Mouse (Mus musculus) CH12.LX (cell line): ENCODE measurements at regions not wholly inside any gene's neighbourhood (a gene's known extent, or its start where the extent isn't known, plus 50 kb on each side); places are given as distances from the start of the nearest gene placed in this dataset.

ENCODE experiments used
- DNase-seq: peaks from one replicate; pipeline ENCODE4 v3.0.0-alpha.2; 2013; ENCODE audit errors: extremely low read depth
- H3K27ac ChIP-seq: 2 replicates; pipeline ENCODE4 v1.5.1; 2012; ENCODE audit warnings: low read depth, mild to moderate bottlenecking, control low read depth, moderate library complexity; ENCODE audit not compliant: insufficient read depth
- H3K27me3 ChIP-seq: replicated peaks from 2 replicates; pipeline ENCODE3; 2012; ENCODE audit warnings: inconsistent platforms
- H3K36me3 ChIP-seq, 2 experiments: replicated peaks in 1 of 2; 2 replicates each; pipeline versions ENCODE3 to v1.6.1; 2012; ENCODE audit warnings: inconsistent platforms in 1 of 2, low read length in 1 of 2, mild to moderate bottlenecking in 1 of 2, mixed read lengths in 1 of 2, moderate library complexity in 1 of 2; ENCODE audit not compliant: control insufficient read depth in 1 of 2, insufficient read depth in 1 of 2
- H3K4me1 ChIP-seq, 2 experiments: 2 replicates each; pipeline ENCODE4 v1.6.1; 2012; ENCODE audit warnings: inconsistent platforms in 1 of 2, moderate library complexity in 1 of 2; ENCODE audit not compliant: insufficient read depth in 2 of 2, control insufficient read depth in 1 of 2
- H3K4me2 ChIP-seq: 2 replicates; pipeline ENCODE4 v1.6.1; 2012; ENCODE audit warnings: low read depth, mild to moderate bottlenecking, control low read depth; ENCODE audit not compliant: poor library complexity, insufficient read depth, severe bottlenecking
- H3K4me3 ChIP-seq, 3 experiments: fragments of 150-350 bp in 1 of 3; sonication (generic) in 1 of 3; replicated peaks in 1 of 3; 2 replicates each; pipeline versions ENCODE3 to v1.5.1; 2011 to 2012; ENCODE audit warnings: low read depth in 2 of 3, low read length in 2 of 3, mild to moderate bottlenecking in 2 of 3, moderate library complexity in 2 of 3, control low read depth in 1 of 3, improper control_type of control experiment in 1 of 3, inconsistent platforms in 1 of 3, mixed read lengths in 1 of 3; ENCODE audit not compliant: poor library complexity in 1 of 3
- H3K79me2 ChIP-seq: replicated peaks from 2 replicates; pipeline ENCODE4 v1.6.1; 2012; ENCODE audit warnings: mild to moderate bottlenecking, moderate library complexity; ENCODE audit not compliant: control insufficient read depth, poor library complexity, insufficient read depth, severe bottlenecking; ENCODE audit errors: extremely low read depth
- H3K9ac ChIP-seq: 2 replicates; pipeline ENCODE4 v1.6.1; 2012; ENCODE audit warnings: low read depth, mild to moderate bottlenecking, control low read depth, moderate library complexity; ENCODE audit not compliant: insufficient read depth
- H3K9me3 ChIP-seq: replicated peaks from 2 replicates; pipeline ENCODE3; 2012; ENCODE audit warnings: low read length, inconsistent platforms, mixed read lengths
- BHLHE40 ChIP-seq: IDR thresholded peaks from 2 replicates; pipeline ENCODE4 v1.6.1; 2011; ENCODE audit warnings: mild to moderate bottlenecking, low read depth, low read length, improper control_type of control experiment
- CHD1 ChIP-seq: IDR thresholded peaks from 2 replicates; pipeline ENCODE4 v1.6.1; 2012; ENCODE audit warnings: low read depth, low read length, improper control_type of control experiment, inconsistent platforms
- CHD2 ChIP-seq: IDR thresholded peaks from 2 replicates; pipeline ENCODE4 v1.6.1; 2011; ENCODE audit warnings: low read length, improper control_type of control experiment
- ELF1 ChIP-seq: IDR thresholded peaks from 2 replicates; pipeline ENCODE4 v1.6.1; 2014; ENCODE audit warnings: low read depth, mild to moderate bottlenecking, inconsistent platforms, low read length, improper control_type of control experiment
- EP300 ChIP-seq: IDR thresholded peaks from 2 replicates; pipeline ENCODE4 v1.6.1; 2011; ENCODE audit warnings: low read length, improper control_type of control experiment
- GABPA ChIP-seq: IDR thresholded peaks from 2 replicates; pipeline ENCODE4 v1.6.1; 2012; ENCODE audit warnings: low read depth, low read length, improper control_type of control experiment, inconsistent platforms; ENCODE audit not compliant: insufficient replicate concordance
- HCFC1 ChIP-seq: IDR thresholded peaks from 2 replicates; pipeline ENCODE4 v1.6.1; 2012; ENCODE audit warnings: low read depth, mild to moderate bottlenecking, inconsistent platforms, low read length, improper control_type of control experiment
- IRF4 ChIP-seq: IDR thresholded peaks from 2 replicates; pipeline ENCODE4 v1.6.1; 2014; ENCODE audit warnings: low read depth, mild to moderate bottlenecking, inconsistent platforms, low read length, improper control_type of control experiment
- JUN ChIP-seq: IDR thresholded peaks from 2 replicates; pipeline ENCODE4 v1.6.1; 2011; ENCODE audit warnings: low read depth, mild to moderate bottlenecking, low read length, improper control_type of control experiment, moderate library complexity; ENCODE audit not compliant: insufficient read depth
- JUND ChIP-seq: conservative IDR thresholded peaks from 2 replicates; pipeline ENCODE4 v1.6.1; 2011; ENCODE audit warnings: low read depth, low read length, improper control_type of control experiment
- MAFK ChIP-seq: IDR thresholded peaks from 2 replicates; pipeline ENCODE4 v1.6.1; 2011; ENCODE audit warnings: low read length, improper control_type of control experiment; ENCODE audit not compliant: insufficient replicate concordance
- MAX ChIP-seq: IDR thresholded peaks from 2 replicates; pipeline ENCODE4 v1.6.1; 2011; ENCODE audit warnings: low read length, improper control_type of control experiment
- MAZ ChIP-seq: IDR thresholded peaks from 2 replicates; pipeline ENCODE4 v1.6.1; 2012; ENCODE audit warnings: low read depth, mild to moderate bottlenecking, inconsistent platforms, low read length, improper control_type of control experiment, moderate library complexity
- MXI1 ChIP-seq: IDR thresholded peaks from 2 replicates; pipeline ENCODE4 v1.6.1; 2011; ENCODE audit warnings: mild to moderate bottlenecking, low read depth, low read length, improper control_type of control experiment
- MYC ChIP-seq: IDR thresholded peaks from 2 replicates; pipeline ENCODE4 v1.6.1; 2011; ENCODE audit warnings: low read depth, mild to moderate bottlenecking, improper control_type of control experiment, low read length
- NRF1 ChIP-seq: IDR thresholded peaks from 2 replicates; pipeline ENCODE4 v1.6.1; 2014; ENCODE audit warnings: low read depth, mild to moderate bottlenecking, inconsistent platforms, low read length, improper control_type of control experiment, moderate library complexity
- PAX5 ChIP-seq: IDR thresholded peaks from 2 replicates; pipeline ENCODE4 v1.6.1; 2012; ENCODE audit warnings: low read length, inconsistent platforms, mixed read lengths
- POLR2A ChIP-seq: IDR thresholded peaks from 2 replicates; pipeline ENCODE4 v1.6.1; 2011; ENCODE audit warnings: low read depth, mild to moderate bottlenecking, improper control_type of control experiment, low read length
- POLR2AphosphoS2 ChIP-seq: IDR thresholded peaks from 2 replicates; pipeline ENCODE4 v1.6.1; 2011; ENCODE audit warnings: low read depth, low read length, improper control_type of control experiment
- RAD21 ChIP-seq: IDR thresholded peaks from 2 replicates; pipeline ENCODE4 v1.6.1; 2011; ENCODE audit warnings: low read depth, mild to moderate bottlenecking, low read length, improper control_type of control experiment, moderate library complexity
- RCOR1 ChIP-seq: conservative IDR thresholded peaks from 2 replicates; pipeline ENCODE4 v1.6.1; 2012; ENCODE audit warnings: low read depth, mild to moderate bottlenecking, inconsistent platforms, low read length, improper control_type of control experiment
- SMC3 ChIP-seq: IDR thresholded peaks from 2 replicates; pipeline ENCODE4 v1.6.1; 2011; ENCODE audit warnings: low read depth, low read length, improper control_type of control experiment
- UBTF ChIP-seq: IDR thresholded peaks from 2 replicates; pipeline ENCODE4 v1.6.1; 2012; ENCODE audit warnings: low read depth, mild to moderate bottlenecking, inconsistent platforms, low read length, improper control_type of control experiment, moderate library complexity
- USF1 ChIP-seq: IDR thresholded peaks from 2 replicates; pipeline ENCODE4 v1.6.1; 2014; ENCODE audit warnings: low read depth, mild to moderate bottlenecking, inconsistent platforms, low read length, improper control_type of control experiment
- ZC3H11A ChIP-seq: IDR thresholded peaks from 2 replicates; pipeline ENCODE4 v1.6.1; 2012; ENCODE audit warnings: low read depth, mild to moderate bottlenecking, inconsistent platforms, low read length, improper control_type of control experiment
- ZKSCAN1 ChIP-seq: IDR thresholded peaks from 2 replicates; pipeline ENCODE4 v1.6.1; 2012; ENCODE audit warnings: low read depth, inconsistent platforms, low read length, improper control_type of control experiment, borderline replicate concordance
- ZNF384 ChIP-seq: IDR thresholded peaks from 2 replicates; pipeline ENCODE4 v1.6.1; 2012; ENCODE audit warnings: low read depth, low read length, improper control_type of control experiment, inconsistent platforms
- dilution Hi-C: fragments of 300-500 bp; cut with MboI; formaldehyde crosslinking; loops from 2 replicates; pipeline ENCODE4 v1.14.3; 2020; ENCODE audit warnings: low sequenced_read_pairs; ENCODE audit not compliant: extremely low pct_unique_long_range_greater_than_20kb, extremely low pct_ligation_motif_present
- in situ Hi-C: fragments of 300-500 bp; cut with MboI; formaldehyde crosslinking; loops from 3 replicates; pipeline ENCODE4 v1.14.3; 2019; ENCODE audit warnings: low sequenced_read_pairs, low pct_ligation_motif_present, low pct_unique_long_range_greater_than_20kb, mixed read lengths

DNA sequence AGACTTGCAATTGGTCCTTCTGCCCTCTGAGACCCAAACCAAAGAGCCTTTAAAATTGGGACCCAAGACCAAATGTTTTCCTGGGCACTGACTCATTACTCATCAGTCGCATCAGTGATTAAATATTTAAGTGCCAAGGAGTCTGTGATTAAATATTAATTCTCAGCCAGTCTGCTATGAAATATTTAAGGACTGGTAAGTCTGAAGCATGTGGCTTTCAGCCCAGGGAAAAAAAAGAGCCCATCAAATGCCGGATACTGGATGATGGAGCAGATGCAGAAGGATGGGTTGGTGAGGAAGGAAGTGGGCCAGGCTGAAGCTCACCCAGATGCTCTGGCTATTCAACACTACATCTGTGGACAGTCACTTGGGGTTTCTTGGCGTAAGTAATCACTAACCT is 192.0 kb downstream of the Mycn start:
- dilution Hi-C loops = no loop called here

DNA sequence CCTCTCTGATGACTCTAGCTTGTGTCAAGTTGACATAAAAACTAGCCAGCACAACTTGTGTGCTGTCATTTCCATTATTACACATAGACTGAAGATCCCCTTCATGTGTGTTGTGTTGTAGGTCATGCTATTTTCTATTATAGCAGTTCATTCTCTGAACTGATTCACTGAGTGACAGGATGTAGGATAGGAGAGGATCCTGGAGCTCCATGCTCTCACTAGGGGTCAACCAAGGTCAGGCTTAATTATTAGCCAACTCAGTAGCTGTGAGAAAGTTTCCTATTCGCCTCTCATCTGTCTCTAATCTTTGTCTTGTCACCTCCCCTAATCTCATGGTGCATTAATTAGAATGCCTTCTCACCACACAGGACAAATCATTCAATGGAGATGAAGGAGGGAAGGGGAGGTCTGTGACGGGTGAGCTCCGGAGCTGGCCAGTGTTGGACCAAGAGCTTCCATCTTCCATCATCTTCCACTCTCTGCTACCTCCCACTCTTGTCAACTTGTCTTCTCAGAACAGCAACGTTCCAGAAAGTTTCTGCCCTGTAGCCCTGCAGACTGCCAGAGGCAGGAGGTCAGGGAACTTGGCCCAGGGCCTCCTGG is 194.8 kb downstream of the Mycn start:
- H3K9me3 ChIP-seq = no peaks in the 10 kb centered on the region
- H3K9ac ChIP-seq = no peak overlapping the region
- no peak overlapping the region for H3K4me2 ChIP-seq
- in situ Hi-C loops (no loop called here), dilution Hi-C loops (no loop called here)
- no peak overlapping the region for H3K4me3 ChIP-seq
- no peaks in the 10 kb centered on the region for H3K79me2 ChIP-seq
- no peak overlapping the region for H3K27ac ChIP-seq
- no peak for DNase-seq
- TF ChIP-seq RAD21 (no peak), MXI1 (no peak), CHD1 (no peak), HCFC1 (no peak), USF1 (no peak), ELF1 (no peak), EP300 (no peak), GABPA (no peak), POLR2AphosphoS2 (no peak), MAZ (no peak), JUN (no peak), BHLHE40 (no peak), IRF4 (no peak), POLR2A (no peak), SMC3 (no peak)
- no peaks in the 10 kb centered on the region for H3K36me3 ChIP-seq
- peaks cover 0 to 14% of the 10 kb centered on the region in 2 experiments; a peak in 1 of 4 replicates for H3K4me1 ChIP-seq
- no peaks in the 10 kb centered on the region for H3K27me3 ChIP-seq

More for the DNA sequence above, 192.0 kb downstream of the Mycn start:
- Histone ChIP-seq H3K27me3 (no peaks in the 10 kb centered on the region), H3K4me1 (peaks cover 0 to 6% of the 10 kb centered on the region in 2 experiments; a peak in 1 of 4 replicates), H3K4me2 (no peak overlapping the region), H3K27ac (no peak overlapping the region), H3K4me3 (no peak overlapping the region), H3K79me2 (no peaks in the 10 kb centered on the region)
- in situ Hi-C loops = no loop called here
- no peak for TF ChIP-seq MAFK
- TF ChIP-seq UBTF = no peak
- TF ChIP-seq CHD2 = no peak
- TF ChIP-seq JUN = no peak
- TF ChIP-seq IRF4 = no peak
- no peak for TF ChIP-seq POLR2AphosphoS2
- no peak for TF ChIP-seq JUND
- no peak for TF ChIP-seq BHLHE40
- no peak for TF ChIP-seq PAX5
- no peak for TF ChIP-seq ZNF384
- TF ChIP-seq ZC3H11A = no peak
- TF ChIP-seq RCOR1 = no peak
- no peak for TF ChIP-seq NRF1
- TF ChIP-seq MAZ = no peak
- no peak for TF ChIP-seq MYC
- TF ChIP-seq MAX = no peak
- no peak for TF ChIP-seq USF1
- TF ChIP-seq ZKSCAN1 = no peak
- TF ChIP-seq, all 38 proteins: peak for 0
- no peak for DNase-seq
- Histone ChIP-seq H3K9me3 (no peaks in the 10 kb centered on the region), H3K9ac (no peak overlapping the region), H3K36me3 (no peaks in the 10 kb centered on the region)
